Mouse (Mus musculus): ENCODE data around the gene Arl15. TPM values are rescaled to one million over a fixed set of nuclear protein-coding genes. Genes with fewer than 3 reads are reported as not detected.

Gene Arl15
- total and polyA plus RNA-seq, 3 experiments: 3.2 to 9.6 (median 9.1) TPM

- intact Hi-C loops (cut with DNase I): loop anchor here (2.0 to 5.0 kb wide), 3 partner anchors 70 to 592 kb away; partner anchors contain the start of gene Ndufs4
- H3K79me2 ChIP-seq (replicated peaks; ENCODE audit: control insufficient read depth, insufficient read depth, low read length): peaks cover 2% of the 10 kb centered on the region
- no peaks in the 10 kb centered on the region for H3K27me3 ChIP-seq (ENCODE audit: control insufficient read depth, insufficient read depth, low read length)
- DNase-seq: peak in 1 of 2 experiments; percentile 63
- H3K36me3 ChIP-seq (ENCODE audit: control insufficient read depth, insufficient read depth, low read length): no peaks in the 10 kb centered on the region
- TF ChIP-seq CTCF (IDR thresholded peaks at IDR 0.05): no peak
- TF ChIP-seq POLR2A (IDR thresholded peaks at IDR 0.05; ENCODE audit: insufficient read depth, low read depth, low read length): no peak
- TF ChIP-seq EP300 (IDR thresholded peaks at IDR 0.05; ENCODE audit: insufficient read depth, low read depth, low read length): no peak
- H3K4me3 ChIP-seq: peak overlapping the region; percentile 81
- H3K27ac ChIP-seq: peak overlapping the region; percentile 95
- H3K4me1 ChIP-seq (ENCODE audit: control insufficient read depth, insufficient read depth, low read length): peaks cover 3% of the 10 kb centered on the region
- peak overlapping the region; percentile 83 for H3K9ac ChIP-seq (ENCODE audit: low read depth, low read length)
- WGBS: 1% methylated on average over 51 of the region's 52 CpGs
Observed at GRCm38 (mm10) chr13:113794705-113795655, 675 bp downstream of the Arl15 start.

GRCm38 (mm10) chr13:113797378-113797777 lies 3.1 kb downstream of the Arl15 start:
- Histone ChIP-seq H3K4me1 (ENCODE audit: control insufficient read depth, insufficient read depth, low read length) (peaks cover 4% of the 10 kb centered on the region), H3K4me3 (no peak overlapping the region), H3K9ac (ENCODE audit: low read depth, low read length) (no peak overlapping the region), H3K79me2 (replicated peaks; ENCODE audit: control insufficient read depth, insufficient read depth, low read length) (peaks cover 2% of the 10 kb centered on the region), H3K27me3 (ENCODE audit: control insufficient read depth, insufficient read depth, low read length) (no peaks in the 10 kb centered on the region), H3K36me3 (ENCODE audit: control insufficient read depth, insufficient read depth, low read length) (peaks cover 6% of the 10 kb centered on the region), H3K27ac (no peak overlapping the region)
- no peak for DNase-seq
- 49% methylated on average over 6 of the region's 6 CpGs for WGBS
- TF ChIP-seq POLR2A (IDR thresholded peaks at IDR 0.05; ENCODE audit: insufficient read depth, low read depth, low read length): no peak
- no peak for TF ChIP-seq EP300 (IDR thresholded peaks at IDR 0.05; ENCODE audit: insufficient read depth, low read depth, low read length)
- no peak for TF ChIP-seq CTCF (IDR thresholded peaks at IDR 0.05)
- intact Hi-C loops (cut with DNase I): no loop called here

- Histone ChIP-seq H3K9ac (ENCODE audit: low read depth, low read length) (no peak overlapping the region), H3K79me2 (replicated peaks; ENCODE audit: control insufficient read depth, insufficient read depth, low read length) (peaks cover 2% of the 10 kb centered on the region), H3K27me3 (ENCODE audit: control insufficient read depth, insufficient read depth, low read length) (no peaks in the 10 kb centered on the region), H3K4me1 (ENCODE audit: control insufficient read depth, insufficient read depth, low read length) (peaks cover 7% of the 10 kb centered on the region), H3K4me3 (no peak overlapping the region), H3K36me3 (ENCODE audit: control insufficient read depth, insufficient read depth, low read length) (peaks cover 8% of the 10 kb centered on the region), H3K27ac (no peak overlapping the region)
- 92% methylated on average over 4 of the region's 4 CpGs for WGBS
- TF ChIP-seq POLR2A (IDR thresholded peaks at IDR 0.05; ENCODE audit: insufficient read depth, low read depth, low read length) (no peak), CTCF (IDR thresholded peaks at IDR 0.05) (no peak), EP300 (IDR thresholded peaks at IDR 0.05; ENCODE audit: insufficient read depth, low read depth, low read length) (no peak)
- intact Hi-C loops (cut with DNase I): no loop called here
- DNase-seq: no peak
Observed at GRCm38 (mm10) chr13:113799361-113799760, 5.1 kb downstream of the Arl15 start.

- Histone ChIP-seq H3K4me1 (ENCODE audit: control insufficient read depth, insufficient read depth, low read length) (peaks cover 7% of the 10 kb centered on the region), H3K9ac (ENCODE audit: low read depth, low read length) (no peak overlapping the region), H3K27ac (no peak overlapping the region), H3K79me2 (replicated peaks; ENCODE audit: control insufficient read depth, insufficient read depth, low read length) (peaks cover 2% of the 10 kb centered on the region), H3K36me3 (ENCODE audit: control insufficient read depth, insufficient read depth, low read length) (peaks cover 8% of the 10 kb centered on the region), H3K4me3 (no peak overlapping the region), H3K27me3 (ENCODE audit: control insufficient read depth, insufficient read depth, low read length) (no peaks in the 10 kb centered on the region)
- DNase-seq: no peak
- 90% methylated on average over 4 of the region's 4 CpGs for WGBS
- TF ChIP-seq EP300 (IDR thresholded peaks at IDR 0.05; ENCODE audit: insufficient read depth, low read depth, low read length) (no peak), POLR2A (IDR thresholded peaks at IDR 0.05; ENCODE audit: insufficient read depth, low read depth, low read length) (no peak), CTCF (IDR thresholded peaks at IDR 0.05) (no peak)
- intact Hi-C loops (cut with DNase I): no loop called here
Observed at GRCm38 (mm10) chr13:113800246-113800645, 5.9 kb downstream of the Arl15 start.

- Histone ChIP-seq H3K27ac (no peak overlapping the region), H3K9ac (ENCODE audit: low read depth, low read length) (no peak overlapping the region), H3K4me1 (ENCODE audit: control insufficient read depth, insufficient read depth, low read length) (peaks cover 4% of the 10 kb centered on the region), H3K27me3 (ENCODE audit: control insufficient read depth, insufficient read depth, low read length) (no peaks in the 10 kb centered on the region), H3K4me3 (no peak overlapping the region), H3K79me2 (replicated peaks; ENCODE audit: control insufficient read depth, insufficient read depth, low read length) (peaks cover 3% of the 10 kb centered on the region), H3K36me3 (ENCODE audit: control insufficient read depth, insufficient read depth, low read length) (peaks cover 8% of the 10 kb centered on the region)
- TF ChIP-seq POLR2A (IDR thresholded peaks at IDR 0.05; ENCODE audit: insufficient read depth, low read depth, low read length) (no peak), CTCF (IDR thresholded peaks at IDR 0.05) (no peak), EP300 (IDR thresholded peaks at IDR 0.05; ENCODE audit: insufficient read depth, low read depth, low read length) (no peak)
- DNase-seq: no peak
- 91% methylated on average over 9 of the region's 9 CpGs for WGBS
- intact Hi-C loops (cut with DNase I): no loop called here
Observed at GRCm38 (mm10) chr13:113802571-113802970, 8.3 kb downstream of the Arl15 start.

- Histone ChIP-seq H3K27ac (no peak overlapping the region), H3K9ac (ENCODE audit: low read depth, low read length) (no peak overlapping the region), H3K4me1 (ENCODE audit: control insufficient read depth, insufficient read depth, low read length) (peaks cover 5% of the 10 kb centered on the region), H3K79me2 (replicated peaks; ENCODE audit: control insufficient read depth, insufficient read depth, low read length) (peaks cover 5% of the 10 kb centered on the region; the same call in 1 of the 2 replicates), H3K36me3 (ENCODE audit: control insufficient read depth, insufficient read depth, low read length) (peaks cover 10% of the 10 kb centered on the region), H3K27me3 (ENCODE audit: control insufficient read depth, insufficient read depth, low read length) (no peaks in the 10 kb centered on the region), H3K4me3 (no peak overlapping the region)
- 96% methylated on average over 2 of the region's 2 CpGs for WGBS
- intact Hi-C loops (cut with DNase I): no loop called here
- DNase-seq: no peak
- TF ChIP-seq CTCF (IDR thresholded peaks at IDR 0.05): no peak
- TF ChIP-seq POLR2A (IDR thresholded peaks at IDR 0.05; ENCODE audit: insufficient read depth, low read depth, low read length): no peak
- TF ChIP-seq EP300 (IDR thresholded peaks at IDR 0.05; ENCODE audit: insufficient read depth, low read depth, low read length): no peak
Observed at GRCm38 (mm10) chr13:113811141-113811540, 16.8 kb downstream of the Arl15 start.

All from heart, adult 2 months (tissue).